Mouse (Mus musculus) 3134 (cell line): ENCODE measurements around the gene Gmfg.

Experiments
- DNase-seq: peaks from one replicate; pipeline ENCODE4 v3.0.0-alpha.2; 2011; ENCODE audit warnings: low spot score; ENCODE audit not compliant: insufficient read length; ENCODE audit errors: extremely low read depth

Gene Gmfg

DNA sequence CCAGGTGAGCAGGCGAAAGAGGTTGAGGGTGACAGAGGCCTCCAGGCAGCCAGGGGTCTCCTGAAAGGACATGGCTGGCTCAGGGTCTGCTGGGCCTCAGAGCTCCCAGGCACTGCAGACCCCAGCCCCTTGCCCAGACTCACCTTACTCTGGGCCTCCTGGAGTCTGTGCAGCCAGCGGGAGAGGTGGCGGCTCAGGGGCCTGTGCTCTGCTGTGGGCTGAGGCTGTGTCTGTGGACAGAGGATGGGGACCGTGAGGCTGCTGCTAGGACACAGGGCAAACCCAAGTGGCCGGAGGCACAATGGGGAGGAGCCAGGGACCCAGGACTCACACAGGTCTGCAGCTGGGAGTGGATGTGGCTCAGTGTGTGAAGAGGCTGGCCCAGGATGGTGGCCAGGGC, 40.1 kb downstream of the Gmfg start:
- no peak for DNase-seq

DNA sequence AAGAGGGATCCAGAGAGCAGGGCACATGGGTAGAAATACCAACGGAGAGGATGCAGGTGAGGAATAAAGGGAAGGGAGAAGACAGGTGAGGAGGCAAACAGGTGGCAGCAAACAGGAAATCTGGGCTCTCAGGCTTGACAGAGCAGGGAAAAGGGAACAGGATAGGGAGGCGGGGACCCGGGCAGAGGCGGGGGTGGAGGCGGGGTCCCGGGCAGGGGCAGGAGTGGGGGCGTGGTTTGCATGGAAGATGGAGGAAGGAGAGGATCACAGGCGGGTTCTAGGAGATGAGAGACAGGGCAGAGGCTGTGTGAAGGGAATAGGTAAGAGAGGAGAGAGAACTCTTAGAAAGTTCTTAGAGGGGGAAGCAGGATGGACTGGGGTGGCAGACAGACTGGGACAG, 41.6 kb downstream of the Gmfg start:
- no peak for DNase-seq

DNA sequence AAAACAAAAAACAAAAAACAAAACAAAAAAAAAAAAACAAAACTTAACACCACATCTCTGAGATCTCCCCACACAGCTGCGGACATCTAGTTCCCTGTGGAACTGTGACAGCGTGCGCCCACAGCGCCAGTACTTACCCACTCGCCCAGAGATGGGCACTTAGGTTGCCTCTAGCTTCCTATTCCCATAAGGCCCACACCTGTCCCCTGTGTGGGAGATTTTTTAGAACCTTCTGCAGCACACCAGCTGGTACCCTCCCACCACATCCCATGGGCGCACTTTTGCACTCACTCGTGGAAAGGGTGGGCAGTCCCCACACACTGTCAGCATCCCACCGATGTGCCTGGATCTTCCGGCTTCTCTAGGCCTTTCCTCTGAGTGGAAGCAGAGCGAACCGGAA, 45.6 kb downstream of the Gmfg start:
- DNase-seq = no peak

DNA sequence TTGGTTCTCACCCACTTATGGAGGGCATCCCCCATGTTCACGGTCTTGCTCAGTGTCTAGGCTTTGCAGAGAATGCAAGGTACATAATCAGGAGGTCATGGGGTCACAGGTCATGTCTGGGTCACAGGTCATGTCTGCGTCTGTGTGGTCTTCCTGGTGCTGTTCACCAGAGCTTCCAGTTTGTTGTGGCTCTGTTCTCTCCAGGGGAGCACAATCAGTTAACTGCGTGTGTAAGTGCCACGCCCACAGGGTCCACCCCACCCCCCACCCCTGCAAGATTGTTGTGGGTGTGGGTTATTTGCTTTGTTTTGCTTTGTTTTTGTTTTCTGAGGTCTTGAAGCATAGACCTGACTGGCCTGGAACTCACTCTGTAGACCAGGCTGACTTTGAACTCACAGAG, 46.9 kb downstream of the Gmfg start:
- no peak for DNase-seq

GRCm38 (mm10) chr7:28488030-28488491, 50.8 kb downstream of the Gmfg start:
- no peak for DNase-seq

DNA sequence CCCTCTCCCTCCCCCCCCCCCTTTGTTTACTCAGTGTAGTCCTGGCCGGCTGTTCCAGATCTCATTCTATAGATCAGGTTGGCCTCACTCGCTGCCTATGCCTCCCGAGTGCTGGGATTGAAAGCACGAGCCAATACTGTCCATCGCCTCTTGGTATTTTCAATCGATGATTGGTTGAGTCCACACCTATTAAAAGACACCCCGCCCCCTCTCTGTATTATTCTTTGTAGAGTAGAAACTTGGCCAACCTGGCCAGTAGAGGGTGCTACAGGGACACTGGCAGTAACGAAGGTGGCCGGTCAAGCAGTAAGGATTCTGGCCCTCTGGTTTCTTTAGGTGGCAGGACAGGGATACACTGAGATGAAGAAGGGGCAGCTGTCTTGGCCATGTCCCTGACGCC, 53.2 kb downstream of the Gmfg start:
- DNase-seq = no peak

- DNase-seq = no peak
Measured at GRCm38 (mm10) chr7:28490903-28491302, 53.7 kb downstream of the Gmfg start.

DNA sequence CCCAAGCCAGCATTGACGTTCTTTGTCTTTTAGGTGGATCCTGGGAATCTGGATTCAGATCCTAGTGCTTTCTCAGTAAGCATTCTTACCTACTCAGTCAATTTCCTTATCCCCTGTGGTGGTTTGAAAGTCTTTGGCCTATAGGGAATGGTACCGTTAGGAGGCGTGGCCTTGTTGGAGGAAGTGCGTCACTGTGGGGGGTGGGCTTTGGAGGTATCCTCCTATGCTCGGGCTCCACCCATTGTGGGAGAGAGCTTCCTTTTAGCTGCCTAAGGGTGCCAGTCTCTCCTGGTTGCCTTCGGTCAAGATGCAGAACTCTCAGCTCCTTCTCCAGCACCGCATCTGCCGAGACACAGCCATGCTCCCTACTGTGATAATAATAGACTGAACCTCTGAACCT, 55.1 kb downstream of the Gmfg start:
- DNase-seq = no peak

DNA sequence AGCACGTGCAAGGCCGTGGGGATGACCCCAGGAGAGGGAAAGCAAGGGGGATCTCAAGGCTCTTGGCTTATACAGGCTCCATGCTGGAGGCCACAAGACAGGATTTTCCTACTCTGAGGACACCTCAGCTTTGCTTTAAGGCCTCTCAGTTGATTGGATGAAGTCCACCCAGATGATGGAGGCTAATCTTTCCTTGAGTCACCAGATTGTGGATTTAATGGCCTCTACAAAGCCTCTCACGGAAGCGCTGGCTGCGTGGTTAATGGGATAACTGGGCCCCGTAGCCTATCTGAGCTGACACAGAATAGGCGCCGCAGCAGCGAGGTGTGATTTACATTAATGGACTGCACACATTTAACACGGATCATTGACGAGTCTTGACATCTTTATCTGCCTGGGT, 58.2 kb downstream of the Gmfg start:
- no peak for DNase-seq
